Mouse (Mus musculus): ENCODE measurements at regions not wholly inside any gene's neighbourhood (a gene's known extent, or its start where the extent isn't known, plus 50 kb on each side); places are given as distances from the start of the nearest gene placed in this dataset.

DNA sequence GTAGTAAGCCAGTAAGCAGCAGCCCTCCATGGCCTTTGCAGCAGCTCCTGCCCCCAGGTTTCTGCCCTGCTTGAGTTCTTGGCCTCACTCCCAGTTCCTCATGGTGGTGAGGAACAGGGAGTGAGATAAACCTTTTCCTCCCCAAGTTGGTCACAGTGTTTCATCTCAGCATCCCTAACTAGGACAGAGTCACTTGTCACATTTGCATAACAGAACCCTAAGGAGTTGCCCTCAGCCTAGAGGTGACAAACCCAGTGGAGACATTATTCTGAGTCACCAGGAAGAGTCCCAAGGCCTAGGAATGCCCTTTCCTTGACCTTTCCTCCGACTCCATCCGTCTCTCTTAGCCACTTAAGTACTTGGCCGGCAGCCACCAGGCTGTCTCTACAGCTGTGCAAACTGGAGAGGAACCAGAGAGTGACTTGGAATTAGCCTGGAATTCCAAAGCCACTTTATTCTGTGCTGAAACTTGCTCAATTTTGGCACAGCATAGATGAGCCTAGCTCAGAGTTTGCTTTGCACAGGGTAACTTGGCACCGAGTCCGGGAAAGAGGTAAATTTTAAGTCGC is 630.1 kb upstream of the Auts2 start:
- WGBS = 9% methylated on average over 6 of the region's 6 CpGs
- H3K27me3 ChIP-seq (ENCODE audit: control insufficient read depth, insufficient read depth, low read length) = no peaks in the 10 kb centered on the region
- peaks cover 16% of the 10 kb centered on the region for H3K4me1 ChIP-seq (ENCODE audit: control insufficient read depth, insufficient read depth, low read length)
- no peaks in the 10 kb centered on the region for H3K9me3 ChIP-seq (replicated peaks; ENCODE audit: control insufficient read depth, low read length)
- peak overlapping the region; percentile 35 for H3K4me2 ChIP-seq (ENCODE audit: low read depth, low read length)
- no peaks in the 10 kb centered on the region for H3K36me3 ChIP-seq (ENCODE audit: control insufficient read depth, insufficient read depth)
- no peak overlapping the region for H3K4me3 ChIP-seq (ENCODE audit: low read length)
- no peak overlapping the region for H3K9ac ChIP-seq (ENCODE audit: low read length)
- ATAC-seq (replicated peaks; ENCODE audit: extremely low read depth, insufficient read depth, low FRiP score) = peak; percentile 85
- H3K27ac ChIP-seq (ENCODE audit: low read length) = peak overlapping the region; percentile 75

DNA sequence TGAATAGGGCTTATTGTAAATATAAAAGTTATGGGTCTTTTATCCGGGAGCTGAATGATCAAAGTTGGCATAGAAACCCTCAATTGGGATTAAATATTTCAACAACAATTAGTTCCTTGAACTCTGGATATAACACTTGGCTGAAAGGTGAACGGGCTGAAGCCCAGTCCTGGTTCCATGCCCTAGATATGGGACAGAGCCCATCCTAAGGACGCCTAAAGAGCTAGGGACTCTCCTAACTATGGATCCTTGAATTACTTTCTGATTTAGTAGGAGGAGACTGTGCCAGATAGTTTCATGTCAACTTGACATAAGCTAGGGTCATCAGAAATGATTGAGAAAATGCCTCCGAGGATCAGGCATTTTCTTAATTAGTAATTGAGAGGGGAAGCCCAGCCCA is 629.5 kb upstream of the Auts2 start:
- ATAC-seq (replicated peaks; ENCODE audit: extremely low read depth, insufficient read depth, low FRiP score) = no peak
- no peak overlapping the region for H3K4me3 ChIP-seq (ENCODE audit: low read length)
- peak overlapping the region; percentile 75 for H3K27ac ChIP-seq (ENCODE audit: low read length)
- peaks cover 16% of the 10 kb centered on the region for H3K4me1 ChIP-seq (ENCODE audit: control insufficient read depth, insufficient read depth, low read length)
- no peaks in the 10 kb centered on the region for H3K27me3 ChIP-seq (ENCODE audit: control insufficient read depth, insufficient read depth, low read length)
- no peaks in the 10 kb centered on the region for H3K36me3 ChIP-seq (ENCODE audit: control insufficient read depth, insufficient read depth)
- no peak overlapping the region for H3K9ac ChIP-seq (ENCODE audit: low read length)
- no peaks in the 10 kb centered on the region for H3K9me3 ChIP-seq (replicated peaks; ENCODE audit: control insufficient read depth, low read length)
- no peak overlapping the region for H3K4me2 ChIP-seq (ENCODE audit: low read depth, low read length)
- 71% methylated on average over 4 of the region's 4 CpGs for WGBS

DNA sequence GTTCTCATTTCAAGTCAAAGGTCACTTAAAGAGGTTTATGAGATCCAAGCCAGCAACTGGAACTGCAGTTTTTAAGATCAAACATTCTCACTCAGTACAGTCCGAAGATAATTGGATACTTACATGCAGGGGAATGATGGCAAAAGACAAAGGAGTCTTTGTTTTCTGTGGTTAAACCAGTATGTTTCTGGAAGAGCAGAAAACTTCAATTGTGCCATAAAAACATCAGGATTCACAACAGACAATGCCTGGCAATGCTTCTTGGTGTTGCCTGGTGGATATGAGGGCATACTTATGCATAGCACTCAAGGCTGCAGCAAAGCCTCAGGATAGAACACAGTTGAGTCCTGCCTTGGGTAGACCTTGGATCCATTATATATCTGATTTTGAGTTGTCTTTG is 628.1 kb upstream of the Auts2 start:
- Histone ChIP-seq H3K4me1 (ENCODE audit: control insufficient read depth, insufficient read depth, low read length) (peaks cover 18% of the 10 kb centered on the region), H3K9me3 (replicated peaks; ENCODE audit: control insufficient read depth, low read length) (no peaks in the 10 kb centered on the region), H3K27ac (ENCODE audit: low read length) (no peak overlapping the region), H3K27me3 (ENCODE audit: control insufficient read depth, insufficient read depth, low read length) (no peaks in the 10 kb centered on the region), H3K36me3 (ENCODE audit: control insufficient read depth, insufficient read depth) (no peaks in the 10 kb centered on the region), H3K4me3 (ENCODE audit: low read length) (no peak overlapping the region), H3K9ac (ENCODE audit: low read length) (no peak overlapping the region), H3K4me2 (ENCODE audit: low read depth, low read length) (no peak overlapping the region)
- no peak for ATAC-seq (replicated peaks; ENCODE audit: extremely low read depth, insufficient read depth, low FRiP score)
- WGBS = 67% methylated on average over 1 of the region's 1 CpGs

DNA sequence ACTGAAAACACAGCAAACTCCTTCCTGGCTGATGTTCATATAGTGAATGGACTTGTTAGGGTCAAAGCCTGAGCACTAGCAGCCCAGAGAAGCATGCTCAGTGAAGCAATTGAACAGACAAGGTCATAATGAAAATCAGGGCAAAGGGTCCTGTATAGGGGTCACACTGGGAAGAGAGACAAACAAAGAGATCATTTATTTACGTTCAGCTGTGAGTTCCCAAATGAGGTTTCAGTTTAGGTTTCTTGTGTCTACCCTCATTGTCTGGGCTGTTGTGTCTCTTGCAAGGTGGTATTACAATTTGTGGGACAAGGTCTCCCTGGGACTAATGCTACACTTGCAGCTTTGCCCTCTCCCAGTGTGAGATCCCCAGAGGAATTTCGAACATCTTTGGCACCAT is 624.4 kb upstream of the Auts2 start:
- 81% methylated on average over 2 of the region's 2 CpGs for WGBS
- H3K27me3 ChIP-seq (ENCODE audit: control insufficient read depth, insufficient read depth, low read length) = no peaks in the 10 kb centered on the region
- no peaks in the 10 kb centered on the region for H3K9me3 ChIP-seq (replicated peaks; ENCODE audit: control insufficient read depth, low read length)
- H3K9ac ChIP-seq (ENCODE audit: low read length) = no peak overlapping the region
- no peak overlapping the region for H3K4me3 ChIP-seq (ENCODE audit: low read length)
- H3K27ac ChIP-seq (ENCODE audit: low read length) = no peak overlapping the region
- no peaks in the 10 kb centered on the region for H3K36me3 ChIP-seq (ENCODE audit: control insufficient read depth, insufficient read depth)
- H3K4me1 ChIP-seq (ENCODE audit: control insufficient read depth, insufficient read depth, low read length) = peaks cover 3% of the 10 kb centered on the region
- ATAC-seq (replicated peaks; ENCODE audit: extremely low read depth, insufficient read depth, low FRiP score) = no peak
- no peak overlapping the region for H3K4me2 ChIP-seq (ENCODE audit: low read depth, low read length)

DNA sequence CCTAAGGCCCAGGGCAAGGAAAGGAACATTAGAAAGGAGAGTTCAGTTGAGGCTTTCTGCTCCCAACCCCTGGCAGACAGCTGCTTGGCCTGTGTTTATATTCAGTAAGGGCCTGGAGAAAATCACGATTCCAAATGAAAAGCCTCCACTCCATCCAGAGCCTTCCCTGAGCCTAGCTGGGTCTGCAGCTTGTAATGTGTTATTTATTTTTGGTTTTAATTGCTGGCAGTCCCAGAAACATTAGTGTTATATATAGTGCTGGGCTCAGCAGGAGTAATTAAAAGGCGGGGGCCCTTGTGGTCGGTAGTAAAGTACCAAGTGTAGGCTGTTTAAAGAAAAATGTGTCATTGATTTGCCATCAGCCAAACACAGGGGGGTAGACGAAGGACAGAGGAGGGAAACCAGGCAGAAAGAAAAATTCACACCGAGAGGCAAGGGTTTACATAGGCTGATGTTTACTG is 623.9 kb upstream of the Auts2 start:
- H3K27ac ChIP-seq (ENCODE audit: low read length) = no peak overlapping the region
- H3K9ac ChIP-seq (ENCODE audit: low read length) = no peak overlapping the region
- peaks cover 3% of the 10 kb centered on the region; the same call in 1 of the 2 replicates for H3K4me1 ChIP-seq (ENCODE audit: control insufficient read depth, insufficient read depth, low read length)
- H3K36me3 ChIP-seq (ENCODE audit: control insufficient read depth, insufficient read depth) = no peaks in the 10 kb centered on the region
- no peak overlapping the region for H3K4me2 ChIP-seq (ENCODE audit: low read depth, low read length)
- 46% methylated on average over 5 of the region's 5 CpGs for WGBS
- no peak for ATAC-seq (replicated peaks; ENCODE audit: extremely low read depth, insufficient read depth, low FRiP score)
- H3K9me3 ChIP-seq (replicated peaks; ENCODE audit: control insufficient read depth, low read length) = no peaks in the 10 kb centered on the region
- no peak overlapping the region for H3K4me3 ChIP-seq (ENCODE audit: low read length)
- H3K27me3 ChIP-seq (ENCODE audit: control insufficient read depth, insufficient read depth, low read length) = no peaks in the 10 kb centered on the region

DNA sequence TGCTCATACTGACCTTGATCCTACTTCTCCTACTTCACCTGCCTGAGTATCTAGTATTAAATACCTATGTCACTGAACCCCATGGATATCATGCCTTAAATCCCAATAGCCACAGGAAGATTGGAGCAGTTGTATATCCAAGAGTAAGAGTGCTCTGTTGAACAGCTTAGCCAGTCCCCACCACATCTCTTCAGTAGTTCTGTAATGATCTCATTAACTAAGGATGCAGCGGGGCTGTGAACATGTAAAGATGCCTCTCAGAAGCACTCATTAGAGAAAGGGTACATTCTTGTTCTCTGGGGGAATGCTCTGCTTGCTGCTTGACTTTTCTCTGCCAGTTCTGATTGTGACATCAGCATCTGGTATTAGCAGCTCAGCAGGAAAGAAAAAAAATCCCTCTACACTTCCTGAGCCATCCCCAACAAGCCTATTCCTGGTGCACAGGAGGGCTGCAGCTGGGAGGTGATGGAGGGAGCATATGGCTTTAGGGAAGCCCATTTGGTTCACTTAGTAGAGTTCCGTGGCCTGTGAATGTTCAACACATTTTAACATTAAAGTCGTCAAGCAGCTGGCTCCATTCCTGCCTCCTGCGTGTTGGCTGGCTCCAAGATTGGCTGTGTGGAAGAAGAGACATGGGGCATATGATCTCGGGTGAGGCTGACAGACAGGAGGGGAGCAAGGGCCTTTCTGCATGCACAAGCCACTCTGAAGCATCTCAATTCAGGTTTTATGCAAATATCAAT is 613.1 kb upstream of the Auts2 start:
- no peaks in the 10 kb centered on the region for H3K4me1 ChIP-seq (ENCODE audit: control insufficient read depth, insufficient read depth, low read length)
- WGBS = 44% methylated on average over 5 of the region's 5 CpGs
- H3K9ac ChIP-seq (ENCODE audit: low read length) = no peak overlapping the region
- no peak overlapping the region for H3K4me3 ChIP-seq (ENCODE audit: low read length)
- ATAC-seq (replicated peaks; ENCODE audit: extremely low read depth, insufficient read depth, low FRiP score) = no peak
- no peak overlapping the region for H3K4me2 ChIP-seq (ENCODE audit: low read depth, low read length)
- peaks cover 4% of the 10 kb centered on the region for H3K9me3 ChIP-seq (replicated peaks; ENCODE audit: control insufficient read depth, low read length)
- no peak overlapping the region for H3K27ac ChIP-seq (ENCODE audit: low read length)
- no peaks in the 10 kb centered on the region for H3K27me3 ChIP-seq (ENCODE audit: control insufficient read depth, insufficient read depth, low read length)
- no peaks in the 10 kb centered on the region for H3K36me3 ChIP-seq (ENCODE audit: control insufficient read depth, insufficient read depth)

DNA sequence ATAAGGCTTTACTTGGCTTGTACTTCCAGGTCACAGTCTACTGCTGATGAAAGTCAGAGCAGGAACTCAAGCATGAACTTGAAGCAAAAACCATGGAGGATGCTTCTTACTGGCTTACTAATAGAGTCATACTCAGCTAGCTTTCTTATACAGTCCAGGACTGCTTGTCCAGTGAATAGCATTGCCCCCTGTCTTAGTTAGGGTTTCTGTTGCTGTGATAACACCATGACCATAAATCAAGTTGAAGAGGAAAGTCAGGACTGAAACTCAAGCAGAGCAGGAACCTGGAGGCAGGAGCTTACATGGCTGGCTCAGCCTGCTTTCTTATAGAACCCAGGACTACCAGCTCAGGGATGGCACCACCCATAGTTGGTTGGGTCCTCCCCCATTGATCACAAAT is 602.9 kb upstream of the Auts2 start:
- Histone ChIP-seq H3K9ac (ENCODE audit: low read length) (no peak overlapping the region), H3K4me2 (ENCODE audit: low read depth, low read length) (no peak overlapping the region), H3K27ac (ENCODE audit: low read length) (no peak overlapping the region), H3K27me3 (ENCODE audit: control insufficient read depth, insufficient read depth, low read length) (no peaks in the 10 kb centered on the region), H3K36me3 (ENCODE audit: control insufficient read depth, insufficient read depth) (no peaks in the 10 kb centered on the region), H3K4me1 (ENCODE audit: control insufficient read depth, insufficient read depth, low read length) (no peaks in the 10 kb centered on the region), H3K9me3 (replicated peaks; ENCODE audit: control insufficient read depth, low read length) (peaks cover 3% of the 10 kb centered on the region; the same call in 1 of the 2 replicates), H3K4me3 (ENCODE audit: low read length) (no peak overlapping the region)
- ATAC-seq (replicated peaks; ENCODE audit: extremely low read depth, insufficient read depth, low FRiP score) = no peak

DNA sequence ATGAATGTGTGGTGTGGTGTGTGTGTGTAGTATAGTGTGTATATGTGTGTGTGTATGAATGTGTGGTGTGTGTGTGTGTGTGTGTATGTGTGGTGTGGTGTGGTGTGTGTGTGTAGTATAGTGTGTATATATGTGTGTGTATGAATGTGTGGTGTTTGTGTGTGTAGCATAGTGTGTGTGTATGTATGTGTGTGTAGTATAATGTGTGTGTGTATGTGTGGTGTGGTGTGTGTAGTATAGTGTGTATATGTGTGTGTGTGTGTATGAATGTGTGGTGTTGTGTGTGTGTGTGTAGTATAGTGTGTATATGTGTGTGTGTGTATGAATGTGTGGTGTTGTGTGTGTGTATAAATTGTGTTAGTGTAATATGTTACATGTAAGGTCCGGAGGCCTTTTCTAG is 600.5 kb upstream of the Auts2 start:
- no peak for ATAC-seq (replicated peaks; ENCODE audit: extremely low read depth, insufficient read depth, low FRiP score)
- H3K9me3 ChIP-seq (replicated peaks; ENCODE audit: control insufficient read depth, low read length) = peaks cover 3% of the 10 kb centered on the region; the same call in 1 of the 2 replicates

DNA sequence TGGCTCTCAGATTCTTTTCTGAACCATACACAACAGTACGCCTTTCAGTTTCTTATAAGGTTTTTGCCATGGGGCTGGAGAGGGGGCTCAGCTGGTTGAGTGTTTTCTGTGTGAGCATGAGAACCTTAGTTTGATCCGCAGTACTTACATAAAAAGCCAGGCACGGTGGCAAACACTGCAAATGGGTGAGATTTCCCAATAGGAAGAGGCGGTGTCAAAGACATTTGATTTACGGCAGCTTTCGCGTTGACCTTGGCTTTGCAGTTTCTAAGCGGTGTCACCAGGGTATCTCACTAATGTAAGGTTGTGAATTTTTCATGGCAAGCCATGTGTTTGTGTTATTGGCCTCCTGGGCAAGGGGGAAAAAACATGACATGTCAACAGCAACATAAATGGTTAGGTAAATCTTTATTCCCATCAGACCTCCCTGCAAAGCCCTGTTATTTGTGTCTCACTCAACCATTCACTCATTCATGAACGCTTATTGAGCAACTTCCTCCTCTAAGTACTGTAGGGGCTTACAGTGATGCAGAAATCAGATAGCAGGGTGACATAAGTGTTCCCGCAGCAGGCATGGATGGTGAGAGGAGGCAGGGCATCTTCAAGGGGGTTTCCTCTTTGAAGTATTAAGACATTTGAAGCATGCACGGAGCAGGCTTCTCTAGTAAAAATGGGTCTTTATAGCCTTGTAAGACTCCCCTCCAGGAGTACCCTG is 599.4 kb upstream of the Auts2 start:
- Histone ChIP-seq H3K4me1 (ENCODE audit: control insufficient read depth, insufficient read depth, low read length) (no peaks in the 10 kb centered on the region), H3K9ac (ENCODE audit: low read length) (no peak overlapping the region), H3K4me3 (ENCODE audit: low read length) (no peak overlapping the region), H3K27me3 (ENCODE audit: control insufficient read depth, insufficient read depth, low read length) (no peaks in the 10 kb centered on the region), H3K4me2 (ENCODE audit: low read depth, low read length) (no peak overlapping the region), H3K27ac (ENCODE audit: low read length) (no peak overlapping the region), H3K36me3 (ENCODE audit: control insufficient read depth, insufficient read depth) (no peaks in the 10 kb centered on the region), H3K9me3 (replicated peaks; ENCODE audit: control insufficient read depth, low read length) (peaks cover 3% of the 10 kb centered on the region; the same call in 1 of the 2 replicates)
- ATAC-seq (replicated peaks; ENCODE audit: extremely low read depth, insufficient read depth, low FRiP score) = no peak
- WGBS = 70% methylated on average over 11 of the region's 11 CpGs

More for the DNA sequence above, 600.5 kb upstream of the Auts2 start:
- no peak overlapping the region for H3K27ac ChIP-seq (ENCODE audit: low read length)
- no peak overlapping the region for H3K9ac ChIP-seq (ENCODE audit: low read length)
- H3K4me1 ChIP-seq (ENCODE audit: control insufficient read depth, insufficient read depth, low read length) = no peaks in the 10 kb centered on the region
- 83% methylated on average over 1 of the region's 1 CpGs for WGBS
- no peak overlapping the region for H3K4me2 ChIP-seq (ENCODE audit: low read depth, low read length)
- no peak overlapping the region for H3K4me3 ChIP-seq (ENCODE audit: low read length)
- H3K36me3 ChIP-seq (ENCODE audit: control insufficient read depth, insufficient read depth) = no peaks in the 10 kb centered on the region
- no peaks in the 10 kb centered on the region for H3K27me3 ChIP-seq (ENCODE audit: control insufficient read depth, insufficient read depth, low read length)

All from heart, embryonic 16.5 days (tissue).